Mouse (Mus musculus) urinary bladder, postnatal 10 days (tissue): ENCODE measurements around the gene Syce3.

Source experiments
- DNase-seq: peaks from one replicate; pipeline ENCODE4 v3.0.0; 2022; ENCODE audit warnings: low spot score

Gene Syce3

DNA sequence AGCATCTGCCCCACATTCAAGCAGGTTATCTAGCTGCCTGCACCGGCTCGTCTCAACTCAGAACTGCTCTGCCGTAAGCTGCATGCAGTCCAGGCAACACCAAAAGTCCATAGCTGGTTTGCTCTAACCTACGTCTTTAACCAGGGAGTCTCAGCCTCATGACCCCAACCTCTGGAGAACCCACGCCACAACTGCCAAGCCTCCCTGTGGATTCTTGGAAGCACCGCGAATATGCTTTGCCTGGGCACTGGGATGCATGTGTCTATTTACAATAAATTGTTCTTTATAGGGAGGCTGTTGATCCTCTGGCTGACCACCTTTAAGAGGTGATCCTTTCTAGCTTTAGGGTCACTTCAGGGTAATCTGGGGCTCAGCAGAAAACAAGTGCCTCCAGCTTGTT, 37.8 kb downstream of the Syce3 start:
- DNase-seq = no peak

DNA sequence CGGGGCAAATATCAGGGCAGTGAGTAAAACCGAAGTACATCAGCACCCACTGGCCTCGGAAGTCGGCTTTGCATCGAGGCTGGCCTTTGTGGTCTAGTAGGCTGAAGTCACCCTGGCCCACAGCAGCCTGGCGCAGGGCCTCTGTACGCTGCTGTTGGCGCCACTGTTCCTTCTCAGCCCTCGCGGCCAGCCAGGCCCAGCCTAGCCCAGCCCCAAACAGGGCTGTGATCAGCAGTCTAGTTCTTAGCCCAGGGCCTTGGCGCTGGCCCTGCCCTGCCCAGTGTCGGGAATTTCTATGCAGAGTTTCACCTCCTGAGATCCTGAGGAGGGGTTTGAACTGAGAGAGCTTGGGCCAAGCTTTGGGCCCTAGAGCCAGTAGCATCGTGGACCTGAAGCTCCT, 38.2 kb downstream of the Syce3 start:
- DNase-seq = no peak

DNA sequence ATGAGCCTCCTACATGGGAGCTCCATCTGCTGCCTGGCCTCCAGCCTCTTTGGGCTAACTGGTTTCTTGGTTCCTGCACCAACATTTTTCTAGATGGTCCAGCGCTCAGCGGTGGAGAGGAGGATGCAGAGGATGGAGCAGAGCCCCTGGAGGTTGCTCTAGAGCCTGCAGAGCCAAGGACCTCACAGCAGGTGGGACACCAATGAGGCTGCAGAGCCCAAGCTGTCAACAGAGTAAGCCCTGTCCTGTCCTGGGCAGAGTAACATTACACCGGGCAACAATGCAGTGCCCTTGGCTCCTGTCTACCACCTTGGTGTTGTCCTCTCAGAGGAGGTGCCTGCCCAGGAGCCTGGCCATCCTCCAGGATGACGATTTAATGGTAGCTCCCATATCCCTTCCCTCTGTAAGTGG, 45.2 kb downstream of the Syce3 start:
- DNase-seq = no peak

DNA sequence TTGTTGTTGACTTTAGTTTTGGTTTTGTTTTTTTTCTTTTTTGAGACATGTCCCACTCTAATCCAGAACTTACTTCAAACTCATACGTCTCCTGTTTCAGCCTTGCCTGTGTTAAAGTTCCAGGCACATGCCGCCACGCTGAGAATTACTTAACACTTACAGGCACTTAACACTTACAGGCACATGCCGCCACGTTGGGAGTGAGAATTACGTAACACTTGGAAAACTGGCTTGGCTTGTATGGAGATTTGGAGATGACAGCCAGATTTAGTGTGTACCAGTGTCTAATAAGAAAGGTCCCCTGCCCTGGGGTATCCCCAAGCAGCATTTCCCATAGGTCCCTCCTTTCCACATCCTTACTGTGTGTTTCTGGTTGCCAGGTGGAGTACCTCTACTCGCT, 47.3 kb downstream of the Syce3 start:
- no peak for DNase-seq

DNA sequence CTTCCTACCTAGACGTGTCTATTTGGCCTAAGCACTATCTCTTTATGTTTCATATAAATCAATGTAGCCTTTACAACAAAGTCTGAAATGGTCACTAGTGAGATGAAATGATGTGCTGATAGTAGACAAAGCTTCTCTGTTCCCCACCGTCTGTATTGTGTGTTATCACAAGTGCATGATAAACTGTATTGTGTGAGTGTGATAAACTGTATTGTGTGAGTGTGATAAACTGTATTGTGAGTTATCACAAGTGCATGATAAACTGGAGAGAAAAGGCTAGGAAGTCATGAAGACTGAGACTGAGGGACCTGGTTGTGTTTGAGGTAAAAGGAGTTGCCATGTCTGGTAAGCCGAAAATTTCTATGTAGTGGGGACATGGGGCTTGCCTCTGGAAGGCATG, 51.5 kb downstream of the Syce3 start:
- no peak for DNase-seq

DNA sequence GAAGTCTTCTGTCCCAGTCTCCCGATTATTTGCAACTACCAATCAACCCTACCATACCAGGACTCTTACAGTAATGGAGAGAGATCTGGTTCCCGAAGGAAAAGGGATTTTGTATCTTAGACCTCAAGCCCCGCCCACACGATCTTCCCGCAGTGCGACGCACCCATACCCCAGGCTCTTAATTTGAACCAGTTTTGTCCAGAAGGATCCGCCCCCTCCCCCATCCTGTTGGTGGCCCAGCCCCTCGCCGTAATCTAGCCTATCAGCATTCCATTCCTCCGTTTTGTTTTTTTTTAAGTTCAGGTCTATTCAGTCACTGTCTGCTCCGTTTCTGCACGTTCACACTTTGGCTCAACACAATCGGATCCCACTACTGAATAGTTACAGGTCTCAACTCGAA, 53.9 kb downstream of the Syce3 start:
- no peak for DNase-seq

DNA sequence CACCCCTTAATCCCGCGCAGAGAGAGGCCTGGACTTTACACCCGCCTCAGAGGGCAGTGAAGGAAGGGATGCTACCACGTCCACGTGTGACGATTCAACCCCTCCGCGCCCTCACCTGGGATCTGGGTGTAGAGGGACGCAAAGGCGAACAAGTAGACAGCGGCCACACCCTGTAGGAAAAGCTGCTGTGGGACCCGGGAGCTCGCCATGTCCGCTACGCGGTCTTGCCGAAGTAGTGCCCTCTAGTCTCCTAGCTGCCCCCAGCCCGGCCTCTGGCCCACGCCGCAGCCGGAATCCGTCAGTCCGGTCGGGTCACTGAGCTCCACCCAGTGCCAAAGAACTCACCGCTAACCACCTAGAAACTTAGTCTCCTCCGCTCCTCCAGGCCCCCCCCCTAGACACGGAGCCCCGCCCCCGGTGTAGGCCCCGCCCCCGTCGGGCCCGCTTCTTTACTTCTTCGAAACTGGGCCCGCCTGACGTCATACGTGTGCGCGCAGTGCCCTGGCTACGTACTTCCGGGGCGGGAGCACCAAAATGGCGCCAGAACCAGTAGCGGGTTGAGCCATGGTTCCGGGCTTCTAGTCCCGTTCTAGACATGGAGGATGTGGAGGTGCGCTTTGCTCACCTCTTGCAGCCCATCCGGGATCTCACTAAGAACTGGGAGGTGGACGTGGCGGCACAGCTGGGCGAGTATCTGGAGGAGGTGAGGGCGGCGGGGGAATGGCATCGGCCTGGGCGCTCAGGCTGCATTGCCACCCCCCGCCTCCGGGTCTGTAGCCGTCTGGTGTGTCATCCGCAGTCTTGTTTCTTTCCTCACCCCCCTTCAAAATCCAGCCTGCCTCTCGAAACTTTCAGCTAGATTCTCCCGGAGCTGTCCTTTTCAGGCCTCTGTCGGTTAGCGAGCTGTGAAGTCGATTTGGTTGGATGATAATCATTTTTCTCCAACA, 54.8 kb downstream of the Syce3 start, which contains the start of the genes Lmf2 and Ncaph2:
Lmf2 (minus strand) TSS at position 419 of the 947 bp plus-strand sequence.
Ncaph2 (plus strand) TSS at position 479 of the 947 bp plus-strand sequence.
- peak; percentile 80 for DNase-seq

DNA sequence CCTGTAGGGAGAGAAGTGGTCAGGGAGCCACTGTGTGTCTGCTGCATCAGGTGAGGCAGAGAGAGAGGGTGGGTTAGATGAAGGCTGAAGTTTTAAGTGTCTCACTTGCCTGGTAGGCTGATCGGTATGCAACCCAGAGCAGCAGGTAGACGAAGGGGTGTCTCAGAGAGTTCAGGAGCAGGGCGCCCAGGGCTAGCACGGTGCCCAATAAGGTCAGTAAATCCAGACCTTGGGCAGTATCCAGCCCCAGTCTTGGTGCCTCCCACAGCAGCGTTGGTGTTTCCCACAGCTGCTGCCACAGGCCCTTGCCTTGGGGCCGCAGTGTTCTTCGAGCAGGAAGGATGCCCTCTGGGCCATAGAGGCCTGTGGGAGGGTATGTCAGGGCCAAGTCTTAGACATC, 55.8 kb downstream of the Syce3 start:
- DNase-seq = no peak

DNA sequence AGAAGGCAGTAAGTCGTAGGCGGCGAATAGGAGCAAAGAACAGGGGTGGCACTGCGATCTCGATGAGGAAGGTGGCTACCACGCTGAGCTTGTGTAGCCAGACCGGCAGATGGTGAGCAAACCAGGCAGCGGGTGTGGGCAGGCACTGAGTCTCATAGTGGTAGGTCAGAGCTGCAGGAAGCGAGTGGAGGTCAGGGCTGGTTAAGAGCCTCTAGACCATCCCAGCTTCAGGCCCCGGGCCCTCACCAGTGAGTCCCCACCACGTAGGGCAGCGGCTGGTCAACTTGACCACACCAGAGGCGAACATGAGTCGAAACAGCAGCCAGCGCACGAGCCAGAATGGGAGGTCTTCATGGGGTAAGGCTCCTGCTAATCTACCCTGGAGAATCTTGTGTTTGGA, 56.5 kb downstream of the Syce3 start:
- DNase-seq = no peak

DNA sequence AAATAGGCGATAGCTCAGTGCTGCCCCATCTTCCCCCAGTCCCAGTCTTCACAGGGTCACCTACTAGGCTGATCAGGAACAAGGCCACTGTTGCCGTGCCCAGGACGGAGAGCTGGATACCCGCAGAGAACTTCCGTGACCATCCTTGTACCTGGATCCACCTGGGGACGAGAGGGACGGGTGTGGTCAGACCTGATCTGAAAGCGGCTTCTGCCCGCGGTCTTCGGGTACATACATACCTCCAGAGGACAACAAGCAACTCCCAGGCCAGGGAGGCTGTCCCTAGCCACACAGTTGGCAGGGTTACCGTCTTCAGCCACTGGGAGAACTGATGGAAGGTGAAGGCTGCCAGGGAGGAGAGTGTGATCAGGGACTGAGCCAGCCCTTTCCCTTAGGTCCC, 57.5 kb downstream of the Syce3 start:
- no peak for DNase-seq

DNA sequence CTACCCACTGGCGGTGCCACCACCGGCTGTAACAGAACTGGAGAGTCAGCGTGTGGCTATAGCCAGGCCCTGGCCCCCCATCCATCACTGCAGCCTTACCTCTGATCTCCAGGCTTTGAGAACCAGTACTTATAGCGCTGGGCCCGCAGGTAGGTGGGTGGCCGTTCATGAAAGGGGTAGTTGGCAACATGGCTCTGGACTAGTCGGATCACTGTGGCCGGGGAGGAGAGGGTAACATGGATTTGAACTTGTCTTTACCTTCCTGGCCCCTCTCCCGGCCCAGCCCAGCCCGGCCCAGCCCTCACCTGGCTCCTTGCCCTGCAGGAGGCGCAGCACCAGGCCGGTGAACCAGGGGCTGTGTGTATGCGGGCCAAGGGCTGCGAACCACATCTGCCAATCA, 58.2 kb downstream of the Syce3 start:
- no peak for DNase-seq

DNA sequence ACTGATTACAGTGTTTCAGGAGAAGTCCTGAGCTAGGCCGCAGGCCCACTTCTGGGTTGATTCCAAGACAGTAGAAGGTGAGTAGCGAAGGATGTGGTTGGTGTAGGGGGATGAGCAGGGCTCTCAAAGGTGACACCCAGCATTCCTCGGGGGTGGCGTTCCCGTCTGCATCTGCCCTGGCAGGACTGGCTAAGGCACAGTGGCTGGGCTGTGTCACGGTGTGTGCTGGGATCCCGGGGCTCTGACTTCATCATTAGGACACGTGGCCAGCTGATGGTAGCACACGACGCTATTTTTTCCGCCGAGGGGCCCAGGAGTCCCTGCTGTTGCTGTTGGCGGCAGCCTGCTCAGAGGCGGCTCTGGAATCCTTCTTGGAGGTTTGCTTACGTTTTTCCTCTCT, 59.0 kb downstream of the Syce3 start:
- DNase-seq = no peak

DNA sequence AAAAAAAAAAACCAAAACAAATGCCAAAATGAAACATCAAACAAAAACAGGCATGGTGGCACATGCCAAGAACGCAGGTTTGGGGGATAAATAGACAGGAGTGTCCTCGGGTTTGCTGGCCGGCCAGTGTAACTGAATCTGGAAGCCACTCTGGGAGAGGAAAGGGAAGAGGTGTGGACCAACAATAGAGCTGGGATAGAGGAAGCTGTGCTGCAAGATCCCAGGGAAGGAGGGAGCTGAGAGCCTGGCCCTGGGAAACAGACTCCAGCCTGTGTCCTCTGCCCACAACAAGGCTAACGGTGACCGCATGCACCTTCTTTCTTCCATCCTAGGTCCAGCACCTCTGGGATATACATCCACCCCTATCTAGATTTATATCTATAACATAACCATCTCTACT, 59.9 kb downstream of the Syce3 start:
- DNase-seq = no peak

DNA sequence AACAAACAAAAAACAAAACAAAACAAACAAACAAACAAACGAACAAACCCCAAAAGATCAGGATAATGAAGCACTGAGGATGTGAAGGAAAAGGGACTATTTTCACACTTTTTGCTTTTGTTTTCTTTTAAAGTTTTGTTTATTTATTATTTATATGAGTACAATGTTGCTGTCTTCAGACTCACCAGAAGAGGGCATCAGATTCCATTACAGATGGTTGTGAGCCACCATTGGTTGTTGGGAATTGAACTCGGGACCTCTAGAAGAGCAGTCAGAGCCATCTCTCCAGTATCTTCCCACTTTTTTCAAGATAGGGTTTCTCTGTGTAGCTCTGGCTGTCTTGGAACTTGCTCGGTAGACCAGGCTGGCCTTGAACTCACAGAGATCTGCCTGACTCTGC, 67.0 kb downstream of the Syce3 start:
- DNase-seq = no peak

DNA sequence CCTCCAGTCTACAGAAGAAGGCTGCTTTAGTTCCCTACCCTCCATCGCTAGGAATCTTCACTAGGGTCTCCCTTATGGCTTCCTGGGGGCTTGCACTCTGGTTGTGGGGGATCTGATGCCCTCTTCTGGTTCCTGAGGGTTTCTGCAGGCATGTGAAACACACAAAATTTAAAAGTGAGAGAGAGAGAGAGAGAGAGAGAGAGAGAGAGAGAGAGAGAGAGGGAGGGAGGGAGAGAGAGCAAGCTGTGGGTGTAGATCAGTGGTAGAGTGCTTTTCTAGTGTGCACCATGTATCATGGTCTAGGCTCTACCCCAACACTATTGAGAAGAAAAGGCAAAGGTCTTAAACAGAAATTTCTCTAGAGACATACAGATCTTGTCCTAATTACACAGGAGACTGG, 68.6 kb downstream of the Syce3 start:
- no peak for DNase-seq
